Mouse (Mus musculus) neutrophil, adult 83 days (primary cell): ENCODE data around the gene Gm21366. TPM values are rescaled to one million over a fixed set of nuclear protein-coding genes. Genes with fewer than 3 reads are reported as not detected.

Source experiments
- total RNA-seq, 2 experiments: library from RNA; stranded (reverse); gene quantifications; one replicate each; pipeline ENCODE4 v1.2.4; 2023

Gm21366 gene
- total RNA-seq: not detected

DNA sequence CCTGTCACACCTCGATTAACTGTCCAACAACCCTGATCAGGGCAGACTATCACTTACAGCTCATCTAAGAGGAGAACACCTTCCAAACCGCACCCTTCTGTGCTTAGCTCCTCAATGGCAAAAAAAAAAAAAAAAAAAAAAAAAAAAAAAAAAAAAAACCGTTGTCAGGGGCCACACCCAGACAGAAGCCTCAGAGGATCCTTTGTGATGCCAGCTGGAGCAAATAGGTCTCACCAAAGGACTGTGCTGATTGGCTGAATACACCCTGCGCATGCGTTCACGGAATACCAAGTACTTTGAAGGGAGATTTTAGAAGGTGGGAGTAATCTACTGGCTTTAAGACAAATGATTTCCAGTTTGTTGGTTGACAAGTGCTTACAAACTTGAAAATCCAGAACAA is at the start of gene Gm21366:
TSS of gene Gm21366 (minus strand) at position 101 of the 400 bp plus-strand sequence.

